Mouse (Mus musculus) ES-E14 (cell line): ENCODE results near the gene Endov.

Experiments used
- CHD2 ChIP-seq: IDR thresholded peaks from 2 replicates; pipeline ENCODE4 v1.6.1; 2014; ENCODE audit warnings: mild to moderate bottlenecking, low read depth, low read length, inconsistent platforms
- HCFC1 ChIP-seq: IDR thresholded peaks from 2 replicates; pipeline ENCODE4 v1.6.1; 2012; ENCODE audit warnings: low read length, inconsistent platforms, borderline replicate concordance; ENCODE audit not compliant: insufficient read depth
- MAFK ChIP-seq: IDR thresholded peaks from 2 replicates; pipeline ENCODE4 v1.6.1; 2014; ENCODE audit warnings: mild to moderate bottlenecking, low read depth, low read length, inconsistent platforms; ENCODE audit not compliant: insufficient read depth

DNA sequence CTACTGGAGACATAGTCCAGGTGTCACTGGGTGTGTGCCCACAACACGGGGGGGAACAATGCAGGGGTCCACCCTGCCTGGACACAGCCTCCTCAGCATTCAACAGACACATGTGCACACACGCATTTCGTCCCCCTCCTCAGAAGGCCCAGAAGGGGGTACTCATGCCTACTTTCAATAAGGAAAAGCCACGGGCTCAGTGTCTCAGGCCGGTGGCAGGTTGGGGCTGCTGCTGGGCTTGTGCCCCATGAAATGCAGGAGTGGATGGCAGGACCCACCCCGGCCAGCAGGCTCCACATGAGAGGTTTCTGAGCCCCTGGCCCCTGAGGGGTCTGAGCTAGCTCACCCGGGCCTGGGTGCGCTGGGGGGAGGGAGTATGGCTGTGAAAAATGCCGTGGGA, 49.9 kb downstream of the Endov start:
- TF ChIP-seq CHD2, result no peak
- TF ChIP-seq MAFK, result no peak
- TF ChIP-seq HCFC1, result no peak
